In the genomic region with DNA sequence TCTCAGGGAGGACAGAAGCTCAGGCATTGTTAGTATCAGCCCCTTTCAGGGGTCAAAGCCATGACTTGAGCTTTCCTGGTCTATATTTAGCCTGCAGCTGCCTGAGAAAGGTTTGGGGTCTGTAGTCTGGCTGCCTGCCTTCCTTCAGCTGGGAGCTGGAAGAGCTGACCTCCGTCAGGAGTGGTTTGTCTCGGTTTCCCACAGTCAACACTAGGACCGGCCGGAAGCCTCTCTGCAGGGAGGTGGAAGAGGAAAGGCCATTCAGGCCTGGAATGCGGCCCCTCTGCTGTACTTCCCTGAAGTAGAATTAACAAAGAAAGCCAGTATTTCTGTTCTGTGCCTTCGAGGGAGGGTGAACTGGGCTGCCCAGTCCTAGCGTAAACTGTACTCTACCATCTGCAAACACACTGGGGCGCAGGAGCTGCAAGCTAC, we compare ENCODE assay signal across 8 mouse cellular contexts.
DNase-seq lines count a peak whose midpoint lies in the region; ATAC-seq and TF ChIP-seq lines count a peak whose summit lies in the region.

No protein-coding gene starts in this region.

- WGBS in spleen, adult 2 months, result 80% methylated on average over 8 of the region's 8 CpGs
- 18% methylated on average over 8 of the region's 8 CpGs for WGBS in heart, embryonic 16.5 days
- WGBS in midbrain, embryonic 13.5 days, result 33% methylated on average over 8 of the region's 8 CpGs

- TF ChIP-seq POLR2A in spleen, adult 2 months (IDR thresholded peaks at IDR 0.05; ENCODE audit: low read depth, low read length), result no peak

- H3K4me2 ChIP-seq in heart, embryonic 16.5 days (ENCODE audit: low read depth, low read length), result peak overlapping the region; percentile 74
- H3K4me2 ChIP-seq in midbrain, embryonic 13.5 days (replicated peaks), result 0 out of 2 replicates have a peak overlapping the region, but pooled peaks have one; percentile 19

- no peaks in the 10 kb centered on the region; the same call in 1 of the 2 replicates for H3K4me1 ChIP-seq in spleen, adult 2 months (ENCODE audit: control insufficient read depth, insufficient read depth, insufficient read length)
- peaks cover 46% of the 10 kb centered on the region for H3K4me1 ChIP-seq in heart, embryonic 16.5 days (ENCODE audit: control insufficient read depth, insufficient read depth, low read length)
- peaks cover 34% of the 10 kb centered on the region for H3K4me1 ChIP-seq in midbrain, embryonic 13.5 days (replicated peaks)

- peak overlapping the region; percentile 24; the same call in 1 of the 2 replicates for H3K4me3 ChIP-seq in spleen, adult 2 months (ENCODE audit: extremely low read depth, insufficient read depth, insufficient read length)
- H3K4me3 ChIP-seq in heart, embryonic 16.5 days (ENCODE audit: low read length), result peak overlapping the region; percentile 69
- no peak overlapping the region for H3K4me3 ChIP-seq in midbrain, embryonic 13.5 days (replicated peaks)

- peak overlapping the region; percentile 81 for H3K9ac ChIP-seq in heart, embryonic 16.5 days (ENCODE audit: low read length)
- H3K9ac ChIP-seq in midbrain, embryonic 13.5 days (replicated peaks), result no peak overlapping the region

- TF ChIP-seq CTCF in spleen, adult 2 months (IDR thresholded peaks at IDR 0.05; ENCODE audit: extremely low read depth, insufficient read depth, insufficient read length, insufficient replicate concordance), result no peak

- no peaks in the 10 kb centered on the region for H3K27me3 ChIP-seq in spleen, adult 2 months (ENCODE audit: control insufficient read depth, insufficient read depth, low read length)
- no peaks in the 10 kb centered on the region for H3K27me3 ChIP-seq in heart, embryonic 16.5 days (ENCODE audit: control insufficient read depth, insufficient read depth, low read length)
- no peaks in the 10 kb centered on the region; the same call in 1 of the 2 replicates for H3K27me3 ChIP-seq in midbrain, embryonic 13.5 days

- H3K9me3 ChIP-seq in heart, embryonic 16.5 days (replicated peaks; ENCODE audit: control insufficient read depth, low read length), result no peaks in the 10 kb centered on the region
- H3K9me3 ChIP-seq in midbrain, embryonic 13.5 days, result no peaks in the 10 kb centered on the region

- peak; percentile 43 for ATAC-seq in heart, embryonic 16.5 days (replicated peaks; ENCODE audit: extremely low read depth, insufficient read depth, low FRiP score)
- ATAC-seq in midbrain, embryonic 13.5 days, result peak; percentile 57; the same call in 1 of the 2 replicates

- peak overlapping the region; percentile 50; the same call in 1 of the 2 replicates for H3K27ac ChIP-seq in spleen, adult 2 months (ENCODE audit: insufficient read depth, low read length)
- peak overlapping the region; percentile 98 for H3K27ac ChIP-seq in heart, embryonic 16.5 days (ENCODE audit: low read length)
- H3K27ac ChIP-seq in midbrain, embryonic 13.5 days, result no peak overlapping the region

- no peaks in the 10 kb centered on the region; the same call in 1 of the 2 replicates for H3K36me3 ChIP-seq in spleen, adult 2 months (ENCODE audit: control insufficient read depth, insufficient read depth, low read length)
- H3K36me3 ChIP-seq in heart, embryonic 16.5 days (ENCODE audit: control insufficient read depth, insufficient read depth), result peaks cover 11% of the 10 kb centered on the region
- no peaks in the 10 kb centered on the region for H3K36me3 ChIP-seq in midbrain, embryonic 13.5 days

- no peak for DNase-seq in spleen, adult 2 months (ENCODE audit: low read depth in 1 of 2, low spot score in 2 of 2)
- DNase-seq in spleen, adult 12 weeks (ENCODE audit: low spot score), result no peak
- peak; percentile 65 to 80 for DNase-seq in kidney, postnatal 25 days
- no peak for DNase-seq in urinary bladder, postnatal 14 days (ENCODE audit: low spot score)
- no peak for DNase-seq in spleen, postnatal 14 days (ENCODE audit: low spot score in 2 of 2)
- no peak for DNase-seq in thymus, adult 18-20 months

Comparison
In these comparisons a context has a peak if more than half of its experiments do, and no peak if none do; other contexts are left out.
1. DNase-seq: peak in kidney, postnatal 25 days (2 of 2); none in spleen, adult 2 months (0 of 2), spleen, adult 12 weeks (single experiment), urinary bladder, postnatal 14 days (single experiment), spleen, postnatal 14 days (0 of 2) and thymus, adult 18-20 months (0 of 2).